Mouse (Mus musculus) adrenal gland (tissue): ENCODE measurements around the gene Epha6.
"Not testable (repeated sequence)": the region's sequence is repeated elsewhere in the genome, so short reads cannot be mapped to it uniquely, and the experiment has no call there.

Experiments used
- intact Hi-C: fragments of 180-260 bp; cut with DNase I; formaldehyde crosslinking; loops from one replicate; pipeline ENCODE4 v1.15.1; 2025

Gene Epha6

GRCm38 (mm10) chr16:60006857-60007568 is 598.3 kb downstream of the Epha6 start:
- intact Hi-C loops = no loop called here

GRCm38 (mm10) chr16:59969816-59970215 is 635.5 kb downstream of the Epha6 start:
- intact Hi-C loops = no loop called here

- intact Hi-C loops = no loop called here
Measured at GRCm38 (mm10) chr16:59955731-59956130, 649.6 kb downstream of the Epha6 start.

- intact Hi-C loops = no loop called here
Measured at GRCm38 (mm10) chr16:59923696-59924095, 681.6 kb downstream of the Epha6 start.

GRCm38 (mm10) chr16:59880073-59880472 is 725.3 kb downstream of the Epha6 start:
- intact Hi-C loops = no loop called here

- intact Hi-C loops = no loop called here
Measured at GRCm38 (mm10) chr16:59871792-59872191, 733.5 kb downstream of the Epha6 start.

- intact Hi-C loops = no loop called here
Measured at GRCm38 (mm10) chr16:59854160-59854717, 751.1 kb downstream of the Epha6 start.

GRCm38 (mm10) chr16:59852689-59853088 is 752.6 kb downstream of the Epha6 start:
- intact Hi-C loops = no loop called here

- intact Hi-C loops = loop anchor here (5.0 to 10.0 kb wide), 2 partner anchors 198 to 591 kb away; no protein-coding TSS in a partner anchor
Measured at GRCm38 (mm10) chr16:59846574-59846973, 758.8 kb downstream of the Epha6 start.

- intact Hi-C loops = no loop called here
Measured at GRCm38 (mm10) chr16:59836778-59837177, 768.6 kb downstream of the Epha6 start.

GRCm38 (mm10) chr16:59836304-59836703 is 769.0 kb downstream of the Epha6 start:
- intact Hi-C loops = no loop called here

- intact Hi-C loops = no loop called here
Measured at GRCm38 (mm10) chr16:59832468-59832867, 772.9 kb downstream of the Epha6 start.

- intact Hi-C loops = no loop called here
Measured at GRCm38 (mm10) chr16:59829655-59830054, 775.7 kb downstream of the Epha6 start.

- intact Hi-C loops = not testable (repeated sequence)
Measured at GRCm38 (mm10) chr16:59799790-59800189, 805.5 kb downstream of the Epha6 start.

- intact Hi-C loops = no loop called here
Measured at GRCm38 (mm10) chr16:59772297-59772696, 833.0 kb downstream of the Epha6 start.

- intact Hi-C loops = no loop called here
Measured at GRCm38 (mm10) chr16:59770421-59770820, 834.9 kb downstream of the Epha6 start.

- intact Hi-C loops = no loop called here
Measured at GRCm38 (mm10) chr16:59769936-59770335, 835.4 kb downstream of the Epha6 start.

- intact Hi-C loops = no loop called here
Measured at GRCm38 (mm10) chr16:59760875-59761274, 844.5 kb downstream of the Epha6 start.

GRCm38 (mm10) chr16:59750905-59751304 is 854.4 kb downstream of the Epha6 start:
- intact Hi-C loops = no loop called here

GRCm38 (mm10) chr16:59743669-59744068 is 861.7 kb downstream of the Epha6 start:
- intact Hi-C loops = no loop called here

GRCm38 (mm10) chr16:59715524-59715923 is 889.8 kb downstream of the Epha6 start:
- intact Hi-C loops = no loop called here

GRCm38 (mm10) chr16:59693230-59693629 is 912.1 kb downstream of the Epha6 start:
- intact Hi-C loops = no loop called here

GRCm38 (mm10) chr16:59689120-59689519 is 916.2 kb downstream of the Epha6 start:
- intact Hi-C loops = loop anchor here (10.0 kb wide), 1 partner anchor 746 kb away; no protein-coding TSS in a partner anchor
